Mouse (Mus musculus): Measurements from ENCODE around the gene Ptar1.

DNA sequence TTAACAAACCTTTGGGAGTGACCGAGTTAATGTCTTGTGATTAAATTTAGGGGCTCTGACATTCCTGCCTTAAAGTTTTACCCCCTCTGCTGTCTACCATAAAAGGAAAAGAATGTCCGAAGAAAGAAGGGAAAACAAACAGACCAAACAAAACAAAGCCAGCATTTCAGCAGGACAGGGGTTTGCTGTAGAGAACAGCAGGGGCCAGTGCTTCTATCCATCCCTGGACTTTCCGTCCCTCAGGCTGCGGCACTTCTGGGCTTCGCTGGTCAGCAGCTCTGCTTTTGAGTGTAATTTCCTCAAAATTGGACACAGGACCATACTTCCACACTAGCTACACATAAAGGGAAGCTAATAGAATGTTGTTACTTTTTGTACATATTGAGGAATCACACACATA lies 81.6 kb downstream of the Ptar1 start:
- TF ChIP-seq CTCF (IDR thresholded peaks at IDR 0.05; ENCODE audit: control insufficient read depth, insufficient read depth, low read length) (no peak), POLR2A (IDR thresholded peaks at IDR 0.05; ENCODE audit: borderline replicate concordance, control insufficient read depth, low read depth, low read length) (no peak)

All from bone marrow, adult 2 months (tissue).